Comparison of ENCODE assay signal across 9 mouse cellular contexts in the genomic region with DNA sequence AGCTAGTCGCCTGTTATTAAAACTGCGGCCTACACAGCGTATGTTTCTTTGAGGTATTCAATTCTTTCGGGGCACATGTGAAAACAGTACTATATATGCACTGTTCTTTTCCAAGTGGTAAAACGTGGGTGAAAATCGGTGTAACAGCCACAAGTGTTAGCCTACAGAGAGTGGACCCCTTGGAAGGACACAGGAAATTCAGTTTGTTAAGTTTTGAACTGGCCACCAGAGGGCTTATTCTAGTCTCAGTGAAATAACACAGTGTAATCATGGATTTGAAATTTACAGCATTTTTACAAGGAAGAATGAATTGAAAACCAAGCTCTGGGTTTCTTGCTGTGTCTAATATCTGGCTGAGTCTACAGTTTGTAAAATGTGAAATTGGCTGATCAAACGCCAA.
DNase-seq lines count a peak whose midpoint lies in the region; ATAC-seq and TF ChIP-seq lines count a peak whose summit lies in the region.
"Had no signal": no experiment of that assay in that cellular context is flagged by ENCODE, and none has a peak within 500 bp of the region (broad histone marks: within the 10 kb centered on the region; RNA-seq: fewer than 3 reads in every experiment).

No protein-coding gene starts in this region.

- peak; percentile 54 for DNase-seq in forebrain, embryonic 14.5 days (ENCODE audit: low spot score)
- peak; percentile 6 for DNase-seq in layer of hippocampus, adult 9-10 months (ENCODE audit: low spot score)
- no peak for DNase-seq in layer of hippocampus, adult 11-12 months (ENCODE audit: low spot score)
- no peak for DNase-seq in liver, postnatal 0 days
- no peak for DNase-seq in urinary bladder, adult 18-20 months (ENCODE audit: low spot score in 2 of 2)
- no peak for DNase-seq in layer of hippocampus, postnatal 25 days (ENCODE audit: extremely low spot score in 1 of 2, low spot score in 1 of 2)

- TF ChIP-seq CTCF in liver, postnatal 0 days (IDR thresholded peaks at IDR 0.05; ENCODE audit: low read depth): peak; percentile 53

- TF ChIP-seq EP300 in liver, postnatal 0 days (IDR thresholded peaks at IDR 0.05; ENCODE audit: low read depth): no peak

- H3K27ac ChIP-seq in forebrain, embryonic 14.5 days (ENCODE audit: low read depth, low read length): no peak overlapping the region
- no peak overlapping the region for H3K27ac ChIP-seq in forebrain, embryonic 13.5 days
- peak overlapping the region; percentile 82 for H3K27ac ChIP-seq in liver, postnatal 0 days (ENCODE audit: low read depth)
- H3K27ac ChIP-seq: midbrain, embryonic 12.5 days had no signal

- no peaks in the 10 kb centered on the region for H3K9me3 ChIP-seq in forebrain, embryonic 14.5 days (replicated peaks; ENCODE audit: control insufficient read depth, low read length)
- no peaks in the 10 kb centered on the region for H3K9me3 ChIP-seq in forebrain, embryonic 13.5 days (replicated peaks)
- no peaks in the 10 kb centered on the region for H3K9me3 ChIP-seq in liver, postnatal 0 days (ENCODE audit: low read length)
- H3K9me3 ChIP-seq: midbrain, embryonic 12.5 days had no signal

- H3K9ac ChIP-seq in forebrain, embryonic 14.5 days (ENCODE audit: low read length): no peak overlapping the region
- H3K9ac ChIP-seq in forebrain, embryonic 13.5 days: no peak overlapping the region
- no peak overlapping the region for H3K9ac ChIP-seq in liver, postnatal 0 days (replicated peaks)
- H3K9ac ChIP-seq: midbrain, embryonic 12.5 days had no signal

- WGBS in forebrain, embryonic 14.5 days: 84% methylated on average over 7 of the region's 7 CpGs
- WGBS in forebrain, embryonic 13.5 days: 86% methylated on average over 7 of the region's 7 CpGs
- WGBS in liver, postnatal 0 days (ENCODE audit: insufficient replicate concordance): 64% methylated on average over 7 of the region's 7 CpGs

- H3K4me3 ChIP-seq in forebrain, embryonic 14.5 days (ENCODE audit: low read depth, low read length): no peak overlapping the region
- H3K4me3 ChIP-seq in forebrain, embryonic 13.5 days: no peak overlapping the region
- no peak overlapping the region for H3K4me3 ChIP-seq in liver, postnatal 0 days (ENCODE audit: low read depth, low read length)
- H3K4me3 ChIP-seq: midbrain, embryonic 12.5 days had no signal

- no peaks in the 10 kb centered on the region for H3K4me1 ChIP-seq in forebrain, embryonic 14.5 days (ENCODE audit: control insufficient read depth, insufficient read depth, low read length)
- H3K4me1 ChIP-seq in forebrain, embryonic 13.5 days: no peaks in the 10 kb centered on the region
- H3K4me1 ChIP-seq in liver, postnatal 0 days (ENCODE audit: insufficient read depth): no peaks in the 10 kb centered on the region
- H3K4me1 ChIP-seq: midbrain, embryonic 12.5 days had no signal

- no peak for ATAC-seq in forebrain, embryonic 14.5 days
- ATAC-seq in forebrain, embryonic 13.5 days: no peak
- ATAC-seq in common myeloid progenitor, adult 5-6 weeks (replicated peaks; ENCODE audit: low read depth, poor library complexity, severe bottlenecking): peak; percentile 65
- no peak for ATAC-seq in liver, postnatal 0 days

- peaks cover 6% of the 10 kb centered on the region; the same call in 1 of the 2 replicates for H3K27me3 ChIP-seq in forebrain, embryonic 14.5 days (replicated peaks; ENCODE audit: control insufficient read depth, insufficient read depth, low read length)
- peaks cover 63% of the 10 kb centered on the region for H3K27me3 ChIP-seq in forebrain, embryonic 13.5 days
- no peaks in the 10 kb centered on the region for H3K27me3 ChIP-seq in liver, postnatal 0 days (ENCODE audit: insufficient read depth, low read length)
- H3K27me3 ChIP-seq: midbrain, embryonic 12.5 days had no signal

- no peak overlapping the region for H3K4me2 ChIP-seq in forebrain, embryonic 14.5 days (ENCODE audit: low read length)
- H3K4me2 ChIP-seq in forebrain, embryonic 13.5 days: no peak overlapping the region
- H3K4me2 ChIP-seq in liver, postnatal 0 days (ENCODE audit: low read depth, low read length): no peak overlapping the region
- H3K4me2 ChIP-seq: midbrain, embryonic 12.5 days had no signal

- no peaks in the 10 kb centered on the region for H3K36me3 ChIP-seq in forebrain, embryonic 14.5 days (ENCODE audit: control insufficient read depth, insufficient read depth, low read length)
- no peaks in the 10 kb centered on the region for H3K36me3 ChIP-seq in forebrain, embryonic 13.5 days (ENCODE audit: poor library complexity, severe bottlenecking)
- no peaks in the 10 kb centered on the region for H3K36me3 ChIP-seq in liver, postnatal 0 days (replicated peaks; ENCODE audit: insufficient read depth, low read length)
- H3K36me3 ChIP-seq: midbrain, embryonic 12.5 days had no signal

Comparison
In these comparisons a context has a peak if more than half of its experiments do, and no peak if none do; other contexts are left out.
1. DNase-seq: peak in forebrain, embryonic 14.5 days (single experiment) and layer of hippocampus, adult 9-10 months (single experiment); none in layer of hippocampus, adult 11-12 months (single experiment), liver, postnatal 0 days (single experiment), urinary bladder, adult 18-20 months (0 of 2) and layer of hippocampus, postnatal 25 days (0 of 2).